Mouse (Mus musculus): ENCODE results near the gene Clptm1l.

The Clptm1l gene

DNA sequence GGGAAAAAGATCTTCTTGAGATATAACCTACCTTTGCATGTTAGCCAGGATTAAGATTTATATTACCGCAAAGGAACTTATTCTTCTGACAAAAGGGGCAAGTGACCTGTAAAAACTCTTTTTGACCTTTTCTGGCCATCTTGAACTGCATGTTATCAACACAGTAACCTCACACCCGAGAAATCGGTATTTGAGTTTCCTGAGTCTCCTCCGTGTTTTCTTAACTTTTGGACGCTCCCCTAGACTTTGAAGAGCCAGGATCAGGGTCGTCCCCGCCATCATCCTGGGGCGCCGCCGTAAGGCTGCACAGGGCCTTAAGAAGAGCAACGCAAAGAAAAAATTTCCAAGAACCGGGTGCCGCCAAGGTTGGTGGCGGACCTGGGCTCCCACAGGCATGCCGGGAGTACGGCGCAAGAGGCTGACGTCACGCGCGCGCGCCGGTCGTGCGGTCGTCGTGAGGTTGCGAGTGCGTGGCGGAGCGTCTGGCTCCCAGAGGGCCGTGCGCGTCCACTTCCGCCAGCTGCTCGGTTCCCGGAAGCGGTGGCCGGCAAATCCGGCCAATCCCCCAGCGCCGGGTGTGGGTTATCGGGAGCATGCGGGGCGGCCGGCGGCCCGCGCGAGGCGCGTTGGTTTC lies at the start of gene Clptm1l:
Gene Clptm1l (plus strand): TSS at position 485 of the 634 bp plus-strand sequence.
- DNase-seq (ENCODE audit: extremely low read depth, insufficient read length, low spot score), result peak; percentile 95

- no peak for DNase-seq (ENCODE audit: extremely low read depth, insufficient read length, low spot score)
Observed at GRCm38 (mm10) chr13:73564201-73564600, 39.6 kb upstream of the Clptm1l start.

GRCm38 (mm10) chr13:73575051-73575450 lies 28.8 kb upstream of the Clptm1l start:
- DNase-seq (ENCODE audit: extremely low read depth, insufficient read length, low spot score), result no peak

DNA sequence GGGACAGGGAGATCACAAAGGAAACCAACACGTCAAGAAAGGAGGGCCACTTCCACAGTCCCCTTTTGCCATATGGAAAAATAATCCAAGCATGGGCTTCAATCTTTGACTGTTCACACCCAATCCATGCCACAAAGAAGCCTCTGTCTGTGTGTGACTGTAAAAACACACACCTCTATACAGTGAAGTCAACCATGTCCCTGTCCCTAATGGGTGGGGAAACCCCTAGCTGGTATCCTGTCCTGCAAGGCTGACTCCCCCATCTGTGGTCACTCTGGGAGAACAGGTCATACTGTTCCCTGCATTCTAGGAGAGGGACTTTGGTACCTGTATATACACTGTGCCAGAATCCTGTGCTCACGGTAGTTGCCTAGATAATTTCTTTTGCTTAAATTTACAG lies 26.5 kb upstream of the Clptm1l start:
- no peak for DNase-seq (ENCODE audit: extremely low read depth, insufficient read length, low spot score)

- no peak for DNase-seq (ENCODE audit: extremely low read depth, insufficient read length, low spot score)
Observed at GRCm38 (mm10) chr13:73591488-73591887, 12.3 kb upstream of the Clptm1l start.

DNA sequence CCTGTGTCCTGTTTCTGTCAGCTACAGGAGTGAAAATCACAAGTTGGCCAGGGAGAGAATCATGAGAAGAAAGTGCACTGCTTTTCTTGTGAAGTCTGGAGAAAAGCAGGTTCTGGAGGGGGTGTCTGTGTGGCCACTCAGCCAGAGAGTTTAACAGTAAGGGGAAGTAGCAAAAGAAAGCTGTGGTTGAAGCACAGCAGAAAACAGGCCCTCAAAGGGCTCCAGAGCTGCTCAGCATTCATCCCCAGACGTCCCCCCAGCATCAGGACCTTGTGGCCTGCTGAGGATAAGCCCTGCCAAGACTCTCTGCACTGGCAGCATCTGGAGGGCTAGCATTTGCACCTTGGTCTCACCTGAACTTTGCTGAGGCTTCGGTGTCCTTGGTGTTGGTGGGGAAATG lies 11.3 kb upstream of the Clptm1l start:
- DNase-seq (ENCODE audit: extremely low read depth, insufficient read length, low spot score), result no peak

GRCm38 (mm10) chr13:73596276-73596675 lies 7.5 kb upstream of the Clptm1l start:
- no peak for DNase-seq (ENCODE audit: extremely low read depth, insufficient read length, low spot score)

- DNase-seq (ENCODE audit: extremely low read depth, insufficient read length, low spot score), result no peak
Observed at GRCm38 (mm10) chr13:73600217-73600616, 3.6 kb upstream of the Clptm1l start.

DNA sequence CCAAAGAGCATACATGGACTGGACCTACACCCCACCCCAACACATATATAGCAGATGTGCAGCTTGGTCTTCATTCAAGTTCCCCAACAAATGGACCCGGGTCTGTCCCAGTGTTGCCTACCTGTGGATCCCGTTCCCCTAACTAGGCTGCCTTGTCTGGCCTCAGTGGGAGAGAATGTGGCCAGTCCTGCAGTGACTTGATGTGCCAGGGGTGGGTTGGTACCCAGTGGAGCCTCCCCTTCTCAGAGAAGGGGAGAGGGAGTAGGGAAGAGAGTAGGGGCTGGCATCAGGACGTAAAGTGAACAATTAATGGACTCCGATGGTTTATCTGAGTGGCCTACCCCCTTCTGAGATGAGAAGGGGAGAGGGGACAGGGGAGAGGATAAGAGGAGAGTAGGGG lies 760 bp upstream of the Clptm1l start:
- DNase-seq (ENCODE audit: extremely low read depth, insufficient read length, low spot score), result no peak

DNA sequence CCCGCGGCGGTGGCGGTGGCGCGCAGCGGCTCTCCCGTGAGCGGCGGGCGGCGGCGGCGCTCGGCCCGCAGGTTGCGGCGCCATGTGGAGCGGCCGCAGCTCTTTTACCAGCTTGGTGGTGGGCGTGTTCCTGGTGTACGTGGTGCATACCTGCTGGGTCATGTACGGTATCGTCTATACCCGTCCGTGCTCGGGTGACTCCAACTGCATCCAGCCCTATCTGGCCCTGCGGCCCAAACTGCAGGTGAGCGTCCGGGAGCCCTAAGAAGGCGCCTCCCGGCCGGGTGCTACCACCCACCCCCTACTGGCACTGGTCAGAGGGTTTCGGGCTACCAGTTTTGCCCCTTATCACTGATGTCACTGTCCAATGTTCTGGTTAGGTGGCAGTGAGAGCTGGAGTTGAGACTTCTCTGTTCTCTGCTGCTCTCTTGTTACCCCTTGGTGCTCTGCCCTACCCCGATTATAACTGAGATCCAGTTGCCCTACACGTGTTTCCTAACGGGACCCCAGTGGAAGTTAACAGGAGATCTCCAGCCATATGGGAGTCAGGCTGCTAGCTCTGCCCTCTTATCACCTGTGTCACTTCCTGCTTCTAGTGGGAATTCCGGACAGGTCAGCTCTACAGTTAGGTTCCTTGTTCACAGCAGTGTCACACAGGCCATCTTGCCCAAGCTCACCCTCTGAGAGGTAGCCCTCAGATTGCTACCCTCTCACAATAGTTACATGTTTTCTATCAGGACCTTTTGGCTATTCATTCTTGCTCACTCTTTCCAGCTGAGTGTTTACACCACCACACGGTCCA lies 551 bp downstream of the Clptm1l start:
- no peak for DNase-seq (ENCODE audit: extremely low read depth, insufficient read length, low spot score)

DNA sequence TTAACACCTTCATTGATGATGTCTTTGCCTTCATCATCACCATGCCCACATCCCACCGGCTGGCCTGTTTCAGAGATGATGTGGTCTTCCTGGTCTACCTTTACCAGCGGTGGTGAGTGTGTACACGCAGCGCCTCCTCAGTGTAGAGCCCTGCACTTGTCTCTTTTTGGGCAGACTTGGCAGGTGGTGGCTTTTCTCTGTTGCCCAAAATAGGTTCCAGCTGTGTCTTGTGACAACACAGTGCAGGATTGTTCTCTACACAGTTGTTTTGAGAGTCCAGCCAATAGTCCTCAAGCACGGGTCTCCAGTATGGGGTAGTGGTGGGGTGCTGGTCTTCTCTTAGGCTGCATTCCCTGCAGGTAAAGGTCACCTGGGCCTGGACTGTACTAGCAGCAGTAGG lies 14.6 kb downstream of the Clptm1l start:
- DNase-seq (ENCODE audit: extremely low read depth, insufficient read length, low spot score), result no peak

- no peak for DNase-seq (ENCODE audit: extremely low read depth, insufficient read length, low spot score)
Observed at GRCm38 (mm10) chr13:73620637-73621036, 16.8 kb downstream of the Clptm1l start.

GRCm38 (mm10) chr13:73626410-73626744 lies 22.6 kb downstream of the Clptm1l start:
- DNase-seq (ENCODE audit: extremely low read depth, insufficient read length, low spot score), result no peak

DNA sequence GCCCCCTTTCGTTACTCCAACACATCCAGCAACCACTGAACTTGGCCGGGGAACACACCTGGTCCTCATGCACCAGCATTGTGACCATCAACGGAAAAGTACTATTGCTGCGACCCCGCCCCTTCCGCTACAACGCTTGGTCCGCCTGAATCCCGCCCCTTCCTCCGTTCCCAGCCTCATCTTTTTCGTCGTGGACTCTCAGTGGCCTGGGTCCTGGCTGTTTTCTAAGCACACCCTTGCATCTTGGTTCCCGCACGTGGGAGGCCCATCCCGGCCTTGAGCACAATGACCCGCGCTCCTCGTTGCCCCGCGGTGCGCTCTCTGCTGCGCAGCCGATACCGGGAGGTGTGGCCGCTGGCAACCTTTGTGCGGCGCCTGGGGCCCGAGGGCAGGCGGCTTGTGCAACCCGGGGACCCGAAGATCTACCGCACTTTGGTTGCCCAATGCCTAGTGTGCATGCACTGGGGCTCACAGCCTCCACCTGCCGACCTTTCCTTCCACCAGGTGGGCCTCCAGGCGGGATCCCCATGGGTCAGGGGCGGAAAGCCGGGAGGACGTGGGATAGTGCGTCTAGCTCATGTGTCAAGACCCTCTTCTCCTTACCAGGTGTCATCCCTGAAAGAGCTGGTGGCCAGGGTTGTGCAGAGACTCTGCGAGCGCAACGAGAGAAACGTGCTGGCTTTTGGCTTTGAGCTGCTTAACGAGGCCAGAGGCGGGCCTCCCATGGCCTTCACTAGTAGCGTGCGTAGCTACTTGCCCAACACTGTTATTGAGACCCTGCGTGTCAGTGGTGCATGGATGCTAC lies 23.1 kb downstream of the Clptm1l start, which contains the start of gene Tert:
Gene Tert (plus strand): TSS at position 167 of the 805 bp plus-strand sequence.
- peak; percentile 53 for DNase-seq (ENCODE audit: extremely low read depth, insufficient read length, low spot score)

GRCm38 (mm10) chr13:73628586-73629113 lies 24.8 kb downstream of the Clptm1l start:
- no peak for DNase-seq (ENCODE audit: extremely low read depth, insufficient read length, low spot score)

GRCm38 (mm10) chr13:73631837-73632236 lies 28.0 kb downstream of the Clptm1l start:
- DNase-seq (ENCODE audit: extremely low read depth, insufficient read length, low spot score), result no peak

DNA sequence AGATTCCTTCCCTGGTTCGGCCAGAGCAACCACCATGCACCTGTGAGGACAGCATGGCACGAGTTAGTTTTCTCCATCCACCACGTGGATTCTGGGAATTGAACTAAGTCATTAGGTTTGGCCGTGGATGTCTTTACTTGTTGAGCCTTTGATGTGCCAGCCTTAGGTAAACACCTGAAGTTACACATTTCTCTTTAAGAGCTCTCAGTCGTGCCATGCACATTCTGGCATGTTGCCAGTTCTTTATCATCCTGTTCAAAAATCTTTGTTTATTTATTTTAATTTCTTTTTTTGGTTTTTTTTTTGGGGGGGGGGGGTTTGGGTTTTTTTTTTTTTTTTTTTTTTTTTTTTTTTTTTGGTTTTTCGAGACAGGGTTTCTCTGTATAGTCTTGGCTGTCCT lies 34.0 kb downstream of the Clptm1l start:
- DNase-seq (ENCODE audit: extremely low read depth, insufficient read length, low spot score), result no peak

DNA sequence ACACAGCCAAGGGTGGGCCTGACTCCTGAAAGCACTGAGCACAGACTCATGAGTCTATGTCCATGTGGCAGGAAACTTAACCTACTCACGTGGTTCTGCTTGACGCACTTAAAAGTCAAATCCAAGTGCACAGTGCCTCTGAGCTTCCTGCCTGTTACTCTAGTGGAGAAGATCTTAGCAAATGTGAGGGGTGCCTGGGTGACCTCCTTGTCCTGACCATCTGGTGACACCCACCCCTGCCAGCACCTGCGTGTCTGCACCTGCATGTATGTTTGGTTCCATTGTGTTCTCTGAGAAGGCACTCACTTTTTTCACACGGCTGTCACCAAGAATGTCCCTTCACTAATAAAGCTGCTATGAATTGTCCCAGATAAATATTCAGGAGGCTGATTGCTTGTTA lies 37.5 kb downstream of the Clptm1l start:
- DNase-seq (ENCODE audit: extremely low read depth, insufficient read length, low spot score), result no peak

GRCm38 (mm10) chr13:73646397-73647087 lies 42.7 kb downstream of the Clptm1l start:
- peak; percentile 49 for DNase-seq (ENCODE audit: extremely low read depth, insufficient read length, low spot score)

GRCm38 (mm10) chr13:73653266-73653665 lies 49.5 kb downstream of the Clptm1l start:
- DNase-seq (ENCODE audit: extremely low read depth, insufficient read length, low spot score), result no peak

- no peak for DNase-seq (ENCODE audit: extremely low read depth, insufficient read length, low spot score)
Observed at GRCm38 (mm10) chr13:73654976-73655375, 51.2 kb downstream of the Clptm1l start.

Data from 3134 (cell line).